Mouse (Mus musculus) stomach, postnatal 0 days (tissue): ENCODE data around the gene Eml5. TPM values are rescaled to one million over a fixed set of nuclear protein-coding genes. Genes with fewer than 3 reads are reported as not detected.

ENCODE experiments used
- ATAC-seq: fragments of 200-750 bp; cut with Nextera tagmentation; 2 replicates; pipeline ENCODE4 v1.8.0; 2017; ENCODE audit not compliant: low FRiP score, low TSS enrichment
- DNase-seq: peaks from one replicate; pipeline ENCODE4 v3.0.0-alpha.2; 2016; ENCODE audit warnings: low spot score
- H3K27ac ChIP-seq: fragments of 300-500 bp; sonication (generic); replicated peaks from 2 replicates; pipeline ENCODE4 v1.5.1; 2014; ENCODE audit warnings: mild to moderate bottlenecking, control low read depth
- H3K27me3 ChIP-seq: fragments of 300-500 bp; sonication (generic); 2 replicates; pipeline ENCODE4 v1.6.1; 2014; ENCODE audit warnings: low read length; ENCODE audit not compliant: control insufficient read depth, insufficient read depth
- H3K36me3 ChIP-seq: fragments of 300-500 bp; sonication (generic); 2 replicates; pipeline ENCODE4 v1.6.1; 2014; ENCODE audit warnings: low read length, mixed read lengths; ENCODE audit not compliant: control insufficient read depth, insufficient read depth
- H3K4me1 ChIP-seq: fragments of 300-500 bp; sonication (generic); replicated peaks from 2 replicates; pipeline ENCODE4 v1.6.1; 2014; ENCODE audit warnings: antibody characterized with exemption; ENCODE audit not compliant: control insufficient read depth, insufficient read depth
- H3K4me2 ChIP-seq: fragments of 300-500 bp; sonication (generic); replicated peaks from 2 replicates; pipeline ENCODE4 v1.6.1; 2014; ENCODE audit warnings: low read depth, mild to moderate bottlenecking, control low read depth, moderate library complexity
- H3K4me3 ChIP-seq: fragments of 300-500 bp; sonication (generic); 2 replicates; pipeline ENCODE4 v1.5.1; 2014; ENCODE audit warnings: low read depth, low read length, control low read depth
- H3K9ac ChIP-seq: fragments of 300-500 bp; sonication (generic); 2 replicates; pipeline ENCODE4 v1.6.1; 2014; ENCODE audit warnings: mild to moderate bottlenecking, low read length, control low read depth, mixed read lengths
- H3K9me3 ChIP-seq: fragments of 300-500 bp; sonication (generic); 2 replicates; pipeline ENCODE4 v1.6.1; 2016; ENCODE audit warnings: low read length; ENCODE audit not compliant: control insufficient read depth
- CTCF ChIP-seq: IDR thresholded peaks from 2 replicates; pipeline ENCODE4 v1.5.1; 2016; ENCODE audit warnings: antibody characterized with exemption, low read depth, mild to moderate bottlenecking, moderate library complexity
- EP300 ChIP-seq: optimal IDR thresholded peaks from 2 replicates; pipeline ENCODE3; 2016; ENCODE audit warnings: antibody characterized with exemption
- WGBS: fragments of 180-500 bp; shearing (Covaris S2); extraction: QIAGEN DNeasy Blood & Tissue Kit; methylation state at CpG from one replicate; pipeline ENCODE4 v1.1.7; 2014; 5-methylcytosine and 5-hydroxymethylcytosine counted together
- polyA plus RNA-seq: library from polyadenylated mRNA; unstranded; fragments of >200 nt; fragmentation: Nextera tagmentation; extraction: Ambion mirVana; gene quantifications from 2 replicates; pipeline ENCODE4 v1.2.1, GENCODE M21; 2015

The Eml5 gene
- polyA plus RNA-seq, 1 experiment from 2014 or later, result 1.7 TPM

DNA sequence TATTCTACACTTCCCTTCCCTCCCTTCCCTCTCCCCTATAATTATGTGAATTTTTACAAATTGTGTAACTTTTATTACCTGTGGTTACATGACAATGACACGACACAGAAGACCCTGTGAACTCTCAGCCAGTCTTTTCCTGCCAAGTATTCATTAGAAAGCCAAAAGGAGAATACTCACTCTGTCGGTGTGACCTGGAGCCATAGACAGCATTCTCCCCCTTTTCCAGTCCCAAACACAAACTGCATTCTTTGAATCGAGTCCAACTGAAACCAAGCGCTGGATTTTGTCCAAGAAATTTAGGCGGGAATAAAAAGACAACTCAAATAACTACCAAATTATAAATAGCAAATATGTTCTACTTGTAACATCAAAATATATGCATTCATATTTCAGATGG lies 19.5 kb downstream of the Eml5 start:
- WGBS, result 28% methylated on average over 5 of the region's 5 CpGs
- Histone ChIP-seq H3K4me1 (no peaks in the 10 kb centered on the region), H3K27me3 (no peaks in the 10 kb centered on the region), H3K4me3 (no peak overlapping the region), H3K4me2 (no peak overlapping the region), H3K36me3 (no peaks in the 10 kb centered on the region), H3K27ac (no peak overlapping the region), H3K9me3 (no peaks in the 10 kb centered on the region), H3K9ac (no peak overlapping the region)
- no peak for ATAC-seq
- DNase-seq, result no peak
- TF ChIP-seq EP300 (no peak), CTCF (no peak)

DNA sequence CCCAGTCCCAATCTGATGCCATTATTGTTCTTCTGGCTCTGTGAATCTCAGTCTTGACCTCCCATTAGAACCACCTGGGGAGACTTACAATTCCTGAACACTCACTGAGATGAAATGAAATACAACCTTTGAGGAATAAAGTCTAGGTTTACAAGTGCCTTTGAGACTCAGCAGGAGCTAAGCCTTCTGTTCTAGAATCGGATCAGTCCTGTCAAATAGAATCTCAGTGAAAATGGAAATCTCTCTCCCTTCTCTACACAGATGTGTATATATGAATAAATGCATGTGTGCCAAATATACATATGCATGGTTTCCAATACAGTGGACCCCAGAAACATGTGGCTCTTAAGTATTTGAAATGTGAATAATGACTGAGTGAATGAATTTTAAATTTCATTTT lies 22.6 kb downstream of the Eml5 start:
- ATAC-seq (no peak), DNase-seq (no peak)
- H3K4me2 ChIP-seq, result no peak overlapping the region
- H3K36me3 ChIP-seq, result no peaks in the 10 kb centered on the region
- 59% methylated on average over 1 of the region's 1 CpGs for WGBS
- no peak overlapping the region for H3K4me3 ChIP-seq
- no peaks in the 10 kb centered on the region for H3K4me1 ChIP-seq
- H3K9ac ChIP-seq, result no peak overlapping the region
- TF ChIP-seq EP300 (no peak), CTCF (no peak)
- no peak overlapping the region for H3K27ac ChIP-seq
- no peaks in the 10 kb centered on the region for H3K27me3 ChIP-seq
- H3K9me3 ChIP-seq, result no peaks in the 10 kb centered on the region

DNA sequence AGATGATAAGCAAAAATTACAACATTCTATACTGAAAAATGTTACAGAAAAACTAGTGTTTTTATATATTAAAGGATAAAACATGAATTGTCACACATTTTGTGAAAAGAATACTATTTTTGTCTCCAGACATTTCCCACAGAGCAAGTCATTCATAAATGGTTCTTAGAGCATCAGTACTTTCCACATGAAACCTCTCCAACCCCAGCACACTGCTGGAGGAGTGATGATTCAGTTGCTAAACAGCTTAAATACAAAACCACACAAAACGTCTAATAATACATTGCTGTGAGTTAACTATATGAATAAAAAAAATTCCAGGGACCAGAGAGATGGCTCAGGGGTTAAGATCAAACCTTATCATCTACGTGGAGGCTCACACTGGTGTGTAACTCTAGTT lies 26.1 kb downstream of the Eml5 start:
- no peaks in the 10 kb centered on the region for H3K27me3 ChIP-seq
- no peak overlapping the region for H3K9ac ChIP-seq
- H3K36me3 ChIP-seq, result no peaks in the 10 kb centered on the region
- no peak overlapping the region for H3K4me3 ChIP-seq
- no peak for TF ChIP-seq EP300
- no peak for TF ChIP-seq CTCF
- WGBS, result 61% methylated on average over 2 of the region's 2 CpGs
- DNase-seq, result no peak
- no peak overlapping the region for H3K27ac ChIP-seq
- no peaks in the 10 kb centered on the region for H3K9me3 ChIP-seq
- ATAC-seq, result no peak
- no peak overlapping the region for H3K4me2 ChIP-seq
- H3K4me1 ChIP-seq, result no peaks in the 10 kb centered on the region

DNA sequence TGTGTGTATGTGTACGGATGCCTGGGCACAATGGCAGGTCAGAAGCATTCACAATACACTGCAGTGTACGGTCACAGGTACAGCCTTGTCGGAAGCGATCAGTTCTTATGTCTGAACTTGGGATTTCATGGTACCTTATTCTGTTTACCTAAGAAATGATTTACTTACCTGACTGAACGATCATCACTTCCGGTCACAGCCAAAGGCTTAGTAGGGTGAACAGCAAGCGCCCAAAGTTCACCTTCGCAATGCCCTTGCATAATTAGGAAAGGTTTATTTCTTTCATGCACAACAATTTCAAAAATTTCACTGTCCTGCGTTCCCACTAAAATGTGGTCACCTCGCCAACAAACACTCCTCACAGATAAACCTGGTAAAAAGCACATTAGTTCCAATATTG lies 28.4 kb downstream of the Eml5 start:
- DNase-seq (no peak), ATAC-seq (no peak)
- Histone ChIP-seq H3K27me3 (no peaks in the 10 kb centered on the region), H3K9me3 (no peaks in the 10 kb centered on the region), H3K4me3 (no peak overlapping the region), H3K9ac (no peak overlapping the region), H3K36me3 (no peaks in the 10 kb centered on the region), H3K27ac (no peak overlapping the region), H3K4me1 (no peaks in the 10 kb centered on the region), H3K4me2 (no peak overlapping the region)
- WGBS, result 82% methylated on average over 10 of the region's 10 CpGs
- TF ChIP-seq CTCF (no peak), EP300 (no peak)

DNA sequence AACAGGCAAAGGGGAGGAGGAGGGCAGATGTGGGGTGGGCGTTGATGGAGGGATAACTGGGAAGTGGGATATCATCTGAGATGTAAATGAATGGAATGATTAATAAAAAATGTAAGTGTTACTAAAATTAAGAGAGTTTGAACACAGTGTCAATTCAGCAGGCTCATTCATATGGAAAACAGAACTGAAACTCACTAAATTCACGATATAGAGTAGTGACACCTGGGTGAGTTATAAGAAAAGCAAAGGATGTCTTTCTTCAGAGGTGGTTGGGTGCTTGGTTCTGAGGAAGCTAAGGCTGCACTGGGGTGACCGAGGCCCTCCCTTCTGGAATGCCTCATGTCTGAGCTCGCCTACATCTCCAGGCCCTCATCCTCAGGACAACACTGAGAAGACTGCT lies 37.8 kb downstream of the Eml5 start:
- Histone ChIP-seq H3K4me1 (no peaks in the 10 kb centered on the region), H3K27ac (no peak overlapping the region), H3K9ac (no peak overlapping the region), H3K4me3 (no peak overlapping the region), H3K36me3 (no peaks in the 10 kb centered on the region), H3K9me3 (no peaks in the 10 kb centered on the region), H3K4me2 (no peak overlapping the region), H3K27me3 (no peaks in the 10 kb centered on the region)
- WGBS, result 71% methylated on average over 4 of the region's 4 CpGs
- DNase-seq, result no peak
- ATAC-seq, result no peak
- TF ChIP-seq CTCF (no peak), EP300 (no peak)

DNA sequence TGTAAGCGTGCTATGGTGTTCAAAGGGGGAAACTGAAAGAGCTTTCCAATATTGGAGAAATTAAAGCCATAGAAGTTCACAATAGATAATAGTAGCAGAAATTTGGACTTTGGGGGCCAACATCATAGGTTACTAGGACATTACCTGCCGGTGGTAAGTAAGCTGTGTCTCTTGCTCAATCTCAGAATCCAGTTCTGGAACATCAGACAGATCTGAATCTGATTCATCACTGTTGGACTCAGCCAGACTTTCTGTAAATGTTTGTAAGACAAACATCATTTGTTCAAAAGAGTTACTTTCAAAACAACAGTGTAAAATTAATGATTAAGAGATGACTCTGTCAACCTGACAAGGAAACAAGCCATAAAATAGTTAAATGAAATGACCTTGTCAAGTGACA lies 41.0 kb downstream of the Eml5 start:
- WGBS, result 75% methylated on average over 2 of the region's 2 CpGs
- H3K4me1 ChIP-seq, result no peaks in the 10 kb centered on the region

More for the DNA sequence above, 41.0 kb downstream of the Eml5 start:
- no peak overlapping the region for H3K4me2 ChIP-seq
- H3K4me3 ChIP-seq, result no peak overlapping the region
- no peaks in the 10 kb centered on the region for H3K36me3 ChIP-seq
- no peak for TF ChIP-seq EP300
- no peak for TF ChIP-seq CTCF
- H3K9ac ChIP-seq, result no peak overlapping the region
- DNase-seq (no peak), ATAC-seq (no peak)
- H3K9me3 ChIP-seq, result no peaks in the 10 kb centered on the region
- H3K27me3 ChIP-seq, result no peaks in the 10 kb centered on the region
- H3K27ac ChIP-seq, result no peak overlapping the region
